Mouse (Mus musculus): ENCODE results near the gene Nos1ap. TPM values are rescaled to one million over a fixed set of nuclear protein-coding genes. Genes with fewer than 3 reads are reported as not detected.

Gene Nos1ap
- polyA plus RNA-seq, 1 experiment: 1.6 TPM

DNA sequence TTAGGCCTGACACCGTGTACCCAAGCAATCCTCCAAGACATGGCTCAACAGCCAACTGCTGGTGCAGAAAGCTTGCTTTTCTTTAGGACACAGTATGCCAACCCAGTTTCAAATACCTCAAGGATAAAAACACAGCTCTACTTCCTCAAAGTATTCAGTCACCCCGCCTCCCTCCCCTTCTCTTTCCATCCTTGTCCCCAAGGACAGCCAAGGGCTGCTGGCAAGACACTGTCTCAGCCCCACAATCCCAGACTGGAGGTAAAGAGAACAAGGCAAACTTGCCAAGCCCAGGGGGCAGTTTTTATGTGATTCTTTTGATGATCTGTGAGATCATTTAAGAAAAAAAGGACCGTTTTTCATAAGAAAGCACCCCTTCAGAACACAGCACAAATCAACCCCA, 108.6 kb downstream of the Nos1ap start:
- H3K4me1 ChIP-seq (ENCODE audit: control insufficient read depth, insufficient read depth, low read length): peaks cover 8% of the 10 kb centered on the region

GRCm38 (mm10) chr1:170479458-170479798, 110.2 kb downstream of the Nos1ap start:
- H3K27ac ChIP-seq (ENCODE audit: insufficient read depth, low read depth, low read length): no peak overlapping the region
- peaks cover 8% of the 10 kb centered on the region for H3K4me1 ChIP-seq (ENCODE audit: control insufficient read depth, insufficient read depth, low read length)
- H3K4me3 ChIP-seq (ENCODE audit: insufficient read depth, low read length): no peak overlapping the region
- TF ChIP-seq POLR2A (IDR thresholded peaks at IDR 0.05; ENCODE audit: borderline replicate concordance, low read depth, low read length) (no peak), CTCF (IDR thresholded peaks at IDR 0.05; ENCODE audit: low read depth, low read length) (no peak)

More for the DNA sequence above, 108.6 kb downstream of the Nos1ap start:
- Histone ChIP-seq H3K27ac (ENCODE audit: insufficient read depth, low read depth, low read length) (no peak overlapping the region), H3K4me3 (ENCODE audit: insufficient read depth, low read length) (no peak overlapping the region)
- no peak for TF ChIP-seq CTCF (IDR thresholded peaks at IDR 0.05; ENCODE audit: low read depth, low read length)

- Histone ChIP-seq H3K4me1 (ENCODE audit: control insufficient read depth, insufficient read depth, low read length) (peaks cover 8% of the 10 kb centered on the region), H3K4me3 (ENCODE audit: insufficient read depth, low read length) (no peak overlapping the region), H3K27ac (ENCODE audit: insufficient read depth, low read depth, low read length) (no peak overlapping the region)
- TF ChIP-seq POLR2A (IDR thresholded peaks at IDR 0.05; ENCODE audit: borderline replicate concordance, low read depth, low read length) (no peak), CTCF (IDR thresholded peaks at IDR 0.05; ENCODE audit: low read depth, low read length) (no peak)
These were observed 110.7 kb downstream of the Nos1ap start for GRCm38 (mm10) chr1:170478791-170479457.

- Histone ChIP-seq H3K4me1 (ENCODE audit: control insufficient read depth, insufficient read depth, low read length) (peaks cover 8% of the 10 kb centered on the region), H3K27ac (ENCODE audit: insufficient read depth, low read depth, low read length) (no peak overlapping the region), H3K4me3 (ENCODE audit: insufficient read depth, low read length) (no peak overlapping the region)
- TF ChIP-seq POLR2A (IDR thresholded peaks at IDR 0.05; ENCODE audit: borderline replicate concordance, low read depth, low read length) (no peak), CTCF (IDR thresholded peaks at IDR 0.05; ENCODE audit: low read depth, low read length) (no peak)
These were observed 111.7 kb downstream of the Nos1ap start for GRCm38 (mm10) chr1:170477636-170478600.

DNA sequence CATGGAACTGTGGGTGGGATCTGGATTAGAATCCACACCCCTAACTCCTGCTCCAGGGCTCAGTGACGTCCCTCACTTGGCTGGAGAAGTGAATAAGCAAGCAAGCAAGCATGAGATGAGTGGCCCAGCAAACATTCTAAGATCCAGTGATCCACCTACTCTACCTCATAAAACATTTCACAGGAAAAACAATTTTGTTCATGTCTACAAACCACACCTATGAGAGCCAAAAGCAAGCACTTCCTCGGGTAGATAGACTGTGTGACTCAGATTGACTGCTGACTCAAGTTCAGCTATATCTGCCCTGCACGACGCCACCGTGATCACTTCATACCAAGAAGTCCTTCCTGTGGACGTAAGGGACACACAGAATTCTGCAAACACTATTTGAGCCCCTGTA, 116.2 kb downstream of the Nos1ap start:
- no peak for TF ChIP-seq CTCF (IDR thresholded peaks at IDR 0.05; ENCODE audit: low read depth, low read length)
- no peak for TF ChIP-seq POLR2A (IDR thresholded peaks at IDR 0.05; ENCODE audit: borderline replicate concordance, low read depth, low read length)
- Histone ChIP-seq H3K27ac (ENCODE audit: insufficient read depth, low read depth, low read length) (no peak overlapping the region), H3K4me1 (ENCODE audit: control insufficient read depth, insufficient read depth, low read length) (peaks cover 4% of the 10 kb centered on the region), H3K4me3 (ENCODE audit: insufficient read depth, low read length) (no peak overlapping the region)

- 0 out of 2 replicates have a peak, but pooled peaks cover under 1% of the 10 kb centered on the region for H3K4me1 ChIP-seq (ENCODE audit: control insufficient read depth, insufficient read depth, low read length)
- H3K4me3 ChIP-seq (ENCODE audit: insufficient read depth, low read length): no peak overlapping the region
- H3K27ac ChIP-seq (ENCODE audit: insufficient read depth, low read depth, low read length): no peak overlapping the region
- TF ChIP-seq POLR2A (IDR thresholded peaks at IDR 0.05; ENCODE audit: borderline replicate concordance, low read depth, low read length) (no peak), CTCF (IDR thresholded peaks at IDR 0.05; ENCODE audit: low read depth, low read length) (no peak)
These were observed 116.8 kb downstream of the Nos1ap start for GRCm38 (mm10) chr1:170472861-170473260.

- TF ChIP-seq CTCF (IDR thresholded peaks at IDR 0.05; ENCODE audit: low read depth, low read length) (no peak), POLR2A (IDR thresholded peaks at IDR 0.05; ENCODE audit: borderline replicate concordance, low read depth, low read length) (no peak)
- H3K4me1 ChIP-seq (ENCODE audit: control insufficient read depth, insufficient read depth, low read length): no peaks in the 10 kb centered on the region
- H3K27ac ChIP-seq (ENCODE audit: insufficient read depth, low read depth, low read length): no peak overlapping the region
- no peak overlapping the region for H3K4me3 ChIP-seq (ENCODE audit: insufficient read depth, low read length)
These were observed 123.3 kb downstream of the Nos1ap start for GRCm38 (mm10) chr1:170466099-170467009.

GRCm38 (mm10) chr1:170462140-170462539, 127.5 kb downstream of the Nos1ap start:
- Histone ChIP-seq H3K4me1 (ENCODE audit: control insufficient read depth, insufficient read depth, low read length) (no peaks in the 10 kb centered on the region), H3K4me3 (ENCODE audit: insufficient read depth, low read length) (no peak overlapping the region), H3K27ac (ENCODE audit: insufficient read depth, low read depth, low read length) (no peak overlapping the region)
- TF ChIP-seq CTCF (IDR thresholded peaks at IDR 0.05; ENCODE audit: low read depth, low read length): no peak
- no peak for TF ChIP-seq POLR2A (IDR thresholded peaks at IDR 0.05; ENCODE audit: borderline replicate concordance, low read depth, low read length)

DNA sequence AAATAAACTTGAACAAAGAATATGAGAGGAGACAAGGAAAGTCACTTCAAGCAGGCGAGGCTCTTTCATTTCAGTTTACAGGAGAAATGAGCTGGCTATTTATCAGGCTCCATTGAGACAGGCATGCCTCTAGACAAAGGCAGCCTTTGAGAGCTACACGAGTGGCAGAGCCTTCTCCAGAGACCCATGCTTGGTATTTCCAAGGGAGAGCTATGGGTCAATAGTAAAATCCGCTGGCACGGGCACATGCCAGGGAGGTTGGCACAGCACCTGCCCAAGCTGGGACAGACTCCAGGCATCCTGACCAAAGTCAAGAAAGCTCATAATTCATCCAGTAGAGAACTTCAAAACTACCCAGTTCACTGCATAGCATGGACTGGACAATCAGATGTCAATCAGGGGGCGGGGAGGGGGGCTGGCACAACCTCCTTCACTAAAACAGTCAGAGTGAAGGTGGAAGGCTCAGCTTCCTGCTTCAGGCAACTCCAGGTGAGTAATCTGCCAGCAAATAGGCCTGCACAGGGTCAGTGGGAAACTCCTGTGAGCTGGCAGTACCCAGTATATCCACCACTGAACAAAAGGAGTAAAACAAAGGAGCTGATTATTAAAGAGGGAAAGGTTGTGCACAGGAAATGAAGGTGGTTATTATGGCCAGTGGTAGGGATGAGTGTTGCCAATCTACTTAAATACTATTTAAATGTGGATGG, 129.6 kb downstream of the Nos1ap start:
- Histone ChIP-seq H3K27ac (ENCODE audit: insufficient read depth, low read depth, low read length) (no peak overlapping the region), H3K4me1 (ENCODE audit: control insufficient read depth, insufficient read depth, low read length) (no peaks in the 10 kb centered on the region), H3K4me3 (ENCODE audit: insufficient read depth, low read length) (no peak overlapping the region)
- TF ChIP-seq CTCF (IDR thresholded peaks at IDR 0.05; ENCODE audit: low read depth, low read length): no peak
- no peak for TF ChIP-seq POLR2A (IDR thresholded peaks at IDR 0.05; ENCODE audit: borderline replicate concordance, low read depth, low read length)
